Mouse (Mus musculus) midbrain, embryonic 14.5 days (tissue): Measurements from ENCODE around the gene Ovca2. TPM values are rescaled to one million over a fixed set of nuclear protein-coding genes. Genes with fewer than 3 reads are reported as not detected.

Experiments
- ATAC-seq: fragments of 200-750 bp; cut with Nextera tagmentation; 2 replicates; pipeline ENCODE4 v1.8.0; 2017; ENCODE audit warnings: moderate number of reproducible peaks, moderate library complexity; ENCODE audit not compliant: low FRiP score, low TSS enrichment
- DNase-seq: peaks from one replicate; pipeline ENCODE4 v3.0.0-alpha.2; 2015
- H3K27ac ChIP-seq: fragments of 300-500 bp; sonication (generic); replicated peaks from 2 replicates; pipeline ENCODE4 v1.5.1; 2014; ENCODE audit warnings: mild to moderate bottlenecking, low read depth, low read length, moderate library complexity
- H3K27me3 ChIP-seq: fragments of 300-500 bp; sonication (generic); 2 replicates; pipeline ENCODE4 v1.6.1; 2014; ENCODE audit warnings: low read length, control low read depth, mixed read lengths; ENCODE audit not compliant: control insufficient read depth, insufficient read depth
- H3K36me3 ChIP-seq: fragments of 300-500 bp; sonication (generic); 2 replicates; pipeline ENCODE4 v1.6.1; 2014; ENCODE audit warnings: low read length, control low read depth; ENCODE audit not compliant: control insufficient read depth, insufficient read depth
- H3K4me1 ChIP-seq: fragments of 300-500 bp; sonication (generic); 2 replicates; pipeline ENCODE4 v1.6.1; 2014; ENCODE audit warnings: mild to moderate bottlenecking, antibody characterized with exemption, low read length, control low read depth; ENCODE audit not compliant: control insufficient read depth, insufficient read depth
- H3K4me2 ChIP-seq: fragments of 300-500 bp; sonication (generic); 2 replicates; pipeline ENCODE4 v1.6.1; 2014; ENCODE audit warnings: mild to moderate bottlenecking, low read length, moderate library complexity
- H3K4me3 ChIP-seq: fragments of 300-500 bp; sonication (generic); replicated peaks from 2 replicates; pipeline ENCODE4 v1.5.1; 2014; ENCODE audit warnings: low read depth, low read length
- H3K9ac ChIP-seq: fragments of 300-500 bp; sonication (generic); replicated peaks from 2 replicates; pipeline ENCODE4 v1.6.1; 2014; ENCODE audit warnings: mild to moderate bottlenecking, low read length, moderate library complexity
- H3K9me3 ChIP-seq: fragments of 300-500 bp; sonication (generic); 2 replicates; pipeline ENCODE4 v1.6.1; 2016; ENCODE audit warnings: low read length, control low read depth, mixed read lengths; ENCODE audit not compliant: control insufficient read depth
- WGBS: fragments of 180-500 bp; shearing (Covaris S2); extraction: QIAGEN DNeasy Blood & Tissue Kit; methylation state at CpG from one replicate; pipeline ENCODE4 v1.1.7; 2014; 5-methylcytosine and 5-hydroxymethylcytosine counted together
- polyA plus RNA-seq: library from polyadenylated mRNA; unstranded; fragments of >200 nt; fragmentation: Nextera tagmentation; extraction: Ambion mirVana; gene quantifications from 2 replicates; pipeline ENCODE4 v1.2.1, GENCODE M21; 2014

Gene Ovca2
- polyA plus RNA-seq, 1 experiment from 2014 or later = 20.2 TPM

- Histone ChIP-seq H3K4me1 (peaks cover 57% of the 10 kb centered on the region), H3K27ac (no peak overlapping the region), H3K9me3 (no peaks in the 10 kb centered on the region), H3K9ac (no peak overlapping the region), H3K36me3 (no peaks in the 10 kb centered on the region), H3K4me2 (no peak overlapping the region), H3K4me3 (no peak overlapping the region), H3K27me3 (0 out of 2 replicates have a peak, but pooled peaks cover 4% of the 10 kb centered on the region)
- 91% methylated on average over 12 of the region's 12 CpGs for WGBS
- DNase-seq = no peak
- ATAC-seq = no peak
Measured at GRCm38 (mm10) chr11:75200935-75201334, 22.3 kb upstream of the Ovca2 start.

- WGBS = 80% methylated on average over 5 of the region's 5 CpGs
- Histone ChIP-seq H3K9me3 (no peaks in the 10 kb centered on the region), H3K27ac (no peak overlapping the region), H3K27me3 (0 out of 2 replicates have a peak, but pooled peaks cover 8% of the 10 kb centered on the region), H3K4me1 (peaks cover 58% of the 10 kb centered on the region), H3K36me3 (no peaks in the 10 kb centered on the region), H3K4me2 (no peak overlapping the region), H3K4me3 (no peak overlapping the region), H3K9ac (no peak overlapping the region)
- no peak for ATAC-seq
- no peak for DNase-seq
Measured at GRCm38 (mm10) chr11:75199951-75200350, 21.3 kb upstream of the Ovca2 start.

GRCm38 (mm10) chr11:75198792-75199191 is 20.2 kb upstream of the Ovca2 start:
- ATAC-seq = no peak
- Histone ChIP-seq H3K27me3 (peaks cover 19% of the 10 kb centered on the region; the same call in 1 of the 2 replicates), H3K27ac (no peak overlapping the region), H3K9ac (no peak overlapping the region), H3K4me3 (no peak overlapping the region), H3K4me2 (no peak overlapping the region), H3K9me3 (no peaks in the 10 kb centered on the region), H3K4me1 (peaks cover 60% of the 10 kb centered on the region), H3K36me3 (no peaks in the 10 kb centered on the region)
- 57% methylated on average over 4 of the region's 4 CpGs for WGBS
- no peak for DNase-seq

GRCm38 (mm10) chr11:75197956-75198355 is 19.3 kb upstream of the Ovca2 start:
- H3K36me3 ChIP-seq = no peaks in the 10 kb centered on the region
- DNase-seq (no peak), ATAC-seq (no peak)
- H3K4me1 ChIP-seq = peaks cover 58% of the 10 kb centered on the region
- H3K9ac ChIP-seq = no peak overlapping the region
- H3K4me3 ChIP-seq = no peak overlapping the region
- peaks cover 19% of the 10 kb centered on the region; the same call in 1 of the 2 replicates for H3K27me3 ChIP-seq
- no peaks in the 10 kb centered on the region for H3K9me3 ChIP-seq
- no peak overlapping the region for H3K4me2 ChIP-seq
- 21% methylated on average over 7 of the region's 7 CpGs for WGBS
- no peak overlapping the region for H3K27ac ChIP-seq

GRCm38 (mm10) chr11:75196131-75196530 is 17.5 kb upstream of the Ovca2 start:
- H3K9ac ChIP-seq = peak overlapping the region; percentile 27; the same call in 1 of the 2 replicates
- ATAC-seq = no peak
- H3K27me3 ChIP-seq = peaks cover 19% of the 10 kb centered on the region; the same call in 1 of the 2 replicates
- peak overlapping the region; percentile 56 for H3K27ac ChIP-seq
- WGBS = 48% methylated on average over 6 of the region's 6 CpGs
- peak overlapping the region; percentile 80 for H3K4me2 ChIP-seq
- no peaks in the 10 kb centered on the region for H3K36me3 ChIP-seq
- H3K4me3 ChIP-seq = peak overlapping the region; percentile 59
- H3K4me1 ChIP-seq = peaks cover 53% of the 10 kb centered on the region
- no peak for DNase-seq
- H3K9me3 ChIP-seq = no peaks in the 10 kb centered on the region

- ATAC-seq (peak; percentile 35; the same call in 1 of the 2 replicates), DNase-seq (peak; percentile 92)
- peak overlapping the region; percentile 80 for H3K4me2 ChIP-seq
- H3K9me3 ChIP-seq = no peaks in the 10 kb centered on the region
- no peaks in the 10 kb centered on the region for H3K36me3 ChIP-seq
- H3K27me3 ChIP-seq = peaks cover 19% of the 10 kb centered on the region; the same call in 1 of the 2 replicates
- peak overlapping the region; percentile 77 for H3K27ac ChIP-seq
- peak overlapping the region; percentile 59 for H3K4me3 ChIP-seq
- WGBS = under 1% methylated on average over 39 of the region's 39 CpGs
- H3K9ac ChIP-seq = peak overlapping the region; percentile 68
- peaks cover 56% of the 10 kb centered on the region for H3K4me1 ChIP-seq
Measured at GRCm38 (mm10) chr11:75194850-75195461, 16.3 kb upstream of the Ovca2 start.

GRCm38 (mm10) chr11:75194121-75194849 is 15.7 kb upstream of the Ovca2 start:
- Histone ChIP-seq H3K4me2 (peak overlapping the region; percentile 80), H3K4me1 (peaks cover 62% of the 10 kb centered on the region), H3K9ac (peak overlapping the region; percentile 68), H3K4me3 (peak overlapping the region; percentile 59), H3K27ac (peak overlapping the region; percentile 77), H3K27me3 (peaks cover 19% of the 10 kb centered on the region; the same call in 1 of the 2 replicates), H3K9me3 (no peaks in the 10 kb centered on the region), H3K36me3 (no peaks in the 10 kb centered on the region)
- WGBS = under 1% methylated on average over 52 of the region's 52 CpGs
- peak; percentile 56 for DNase-seq
- ATAC-seq = no peak

GRCm38 (mm10) chr11:75193256-75194071 is 14.8 kb upstream of the Ovca2 start, which contains the start of gene Rtn4rl1:
Gene Rtn4rl1, plus strand, starts transcription at chr11:75193783.
- no peaks in the 10 kb centered on the region for H3K9me3 ChIP-seq
- DNase-seq (peak; percentile 84), ATAC-seq (peak; percentile 32)
- no peaks in the 10 kb centered on the region for H3K36me3 ChIP-seq
- H3K27ac ChIP-seq = peak within 1 kb of the TSS; percentile 77
- peaks cover 60% of the 10 kb centered on the region for H3K4me1 ChIP-seq
- peaks cover 19% of the 10 kb centered on the region; the same call in 1 of the 2 replicates for H3K27me3 ChIP-seq
- peak within 1 kb of the TSS; percentile 80 for H3K4me2 ChIP-seq
- peak within 1 kb of the TSS; percentile 68 for H3K9ac ChIP-seq
- peak within 1 kb of the TSS; percentile 59 for H3K4me3 ChIP-seq
- WGBS = under 1% methylated on average over 82 of the region's 84 CpGs
